Mouse (Mus musculus): ENCODE data around the gene Glud1.
"Not testable (repeated sequence)": the region's sequence is repeated elsewhere in the genome, so short reads cannot be mapped to it uniquely, and the experiment has no call there.

Gene Glud1

GRCm38 (mm10) chr14:34353326-34353725 is 42.8 kb downstream of the Glud1 start:
- DNase-seq (ENCODE audit: low spot score in 2 of 2), result no peak

- DNase-seq (ENCODE audit: low spot score in 2 of 2), result no peak
Measured at GRCm38 (mm10) chr14:34354456-34354855, 43.9 kb downstream of the Glud1 start.

- no peak for DNase-seq (ENCODE audit: low spot score in 2 of 2)
Measured at GRCm38 (mm10) chr14:34355301-34355700, 44.8 kb downstream of the Glud1 start, which contains the start of gene Fam25c. Gene Fam25c, minus strand, starts transcription at chr14:34355433.

- DNase-seq (ENCODE audit: low spot score in 2 of 2), result no peak
Measured at GRCm38 (mm10) chr14:34357671-34358455, 47.3 kb downstream of the Glud1 start.

- no peak for DNase-seq (ENCODE audit: low spot score in 2 of 2)
Measured at GRCm38 (mm10) chr14:34359676-34360244, 49.2 kb downstream of the Glud1 start.

GRCm38 (mm10) chr14:34360251-34360650 is 49.7 kb downstream of the Glud1 start:
- DNase-seq (ENCODE audit: low spot score in 2 of 2), result no peak

GRCm38 (mm10) chr14:34362135-34362534 is 51.6 kb downstream of the Glud1 start:
- DNase-seq (ENCODE audit: low spot score in 2 of 2), result no peak

- peak in 1 of 2 experiments; percentile 13 for DNase-seq (ENCODE audit: low spot score in 2 of 2)
Measured at GRCm38 (mm10) chr14:34362726-34363445, 52.4 kb downstream of the Glud1 start.

- DNase-seq (ENCODE audit: low spot score in 2 of 2), result peak in 1 of 2 experiments; percentile 17
Measured at GRCm38 (mm10) chr14:34363490-34364253, 53.1 kb downstream of the Glud1 start.

- DNase-seq (ENCODE audit: low spot score in 2 of 2), result not testable (repeated sequence)
Measured at GRCm38 (mm10) chr14:34364254-34365146, 54.0 kb downstream of the Glud1 start.

- no peak for DNase-seq (ENCODE audit: low spot score in 2 of 2)
Measured at GRCm38 (mm10) chr14:34365147-34365507, 54.6 kb downstream of the Glud1 start.

GRCm38 (mm10) chr14:34370203-34370602 is 59.7 kb downstream of the Glud1 start:
- no peak for DNase-seq (ENCODE audit: low spot score in 2 of 2)

GRCm38 (mm10) chr14:34370921-34371320 is 60.4 kb downstream of the Glud1 start:
- no peak for DNase-seq (ENCODE audit: low spot score in 2 of 2)

- no peak for DNase-seq (ENCODE audit: low spot score in 2 of 2)
Measured at GRCm38 (mm10) chr14:34371763-34372162, 61.2 kb downstream of the Glud1 start.

GRCm38 (mm10) chr14:34372646-34373045 is 62.1 kb downstream of the Glud1 start:
- DNase-seq (ENCODE audit: low spot score in 2 of 2), result peak in 1 of 2 experiments; percentile 26

GRCm38 (mm10) chr14:34373581-34373980 is 63.1 kb downstream of the Glud1 start:
- DNase-seq (ENCODE audit: low spot score in 2 of 2), result no peak

GRCm38 (mm10) chr14:34374577-34374976 is 64.0 kb downstream of the Glud1 start, which contains the start of gene Sncg:
Gene Sncg, minus strand, starts transcription at chr14:34374789.
- no peak for DNase-seq (ENCODE audit: low spot score in 2 of 2)

GRCm38 (mm10) chr14:34375415-34375904 is 64.9 kb downstream of the Glud1 start, which contains the start of gene Mmrn2:
Gene Mmrn2, plus strand, starts transcription at chr14:34375465.
- no peak for DNase-seq (ENCODE audit: low spot score in 2 of 2)

GRCm38 (mm10) chr14:34375941-34376340 is 65.4 kb downstream of the Glud1 start:
- DNase-seq (ENCODE audit: low spot score in 2 of 2), result no peak

GRCm38 (mm10) chr14:34377121-34377520 is 66.6 kb downstream of the Glud1 start:
- no peak for DNase-seq (ENCODE audit: low spot score in 2 of 2)
